Mouse (Mus musculus) spleen, postnatal 0 days (tissue): ENCODE measurements around the gene Kpna2. TPM values are rescaled to one million over a fixed set of nuclear protein-coding genes. Genes with fewer than 3 reads are reported as not detected.

Experiments used
- polyA plus RNA-seq: library from polyadenylated mRNA; unstranded; fragments of >200 nt; fragmentation: Nextera tagmentation; extraction: Ambion mirVana; gene quantifications from 2 replicates; pipeline ENCODE4 v1.2.1, GENCODE M21; 2015

The Kpna2 gene
- 210 and 218 TPM in 2 replicates for polyA plus RNA-seq

GRCm38 (mm10) chr11:106999151-106999948 is at the start of gene Kpna2:
TSS of gene Kpna2 (minus strand) at chr11:106999541.

DNA sequence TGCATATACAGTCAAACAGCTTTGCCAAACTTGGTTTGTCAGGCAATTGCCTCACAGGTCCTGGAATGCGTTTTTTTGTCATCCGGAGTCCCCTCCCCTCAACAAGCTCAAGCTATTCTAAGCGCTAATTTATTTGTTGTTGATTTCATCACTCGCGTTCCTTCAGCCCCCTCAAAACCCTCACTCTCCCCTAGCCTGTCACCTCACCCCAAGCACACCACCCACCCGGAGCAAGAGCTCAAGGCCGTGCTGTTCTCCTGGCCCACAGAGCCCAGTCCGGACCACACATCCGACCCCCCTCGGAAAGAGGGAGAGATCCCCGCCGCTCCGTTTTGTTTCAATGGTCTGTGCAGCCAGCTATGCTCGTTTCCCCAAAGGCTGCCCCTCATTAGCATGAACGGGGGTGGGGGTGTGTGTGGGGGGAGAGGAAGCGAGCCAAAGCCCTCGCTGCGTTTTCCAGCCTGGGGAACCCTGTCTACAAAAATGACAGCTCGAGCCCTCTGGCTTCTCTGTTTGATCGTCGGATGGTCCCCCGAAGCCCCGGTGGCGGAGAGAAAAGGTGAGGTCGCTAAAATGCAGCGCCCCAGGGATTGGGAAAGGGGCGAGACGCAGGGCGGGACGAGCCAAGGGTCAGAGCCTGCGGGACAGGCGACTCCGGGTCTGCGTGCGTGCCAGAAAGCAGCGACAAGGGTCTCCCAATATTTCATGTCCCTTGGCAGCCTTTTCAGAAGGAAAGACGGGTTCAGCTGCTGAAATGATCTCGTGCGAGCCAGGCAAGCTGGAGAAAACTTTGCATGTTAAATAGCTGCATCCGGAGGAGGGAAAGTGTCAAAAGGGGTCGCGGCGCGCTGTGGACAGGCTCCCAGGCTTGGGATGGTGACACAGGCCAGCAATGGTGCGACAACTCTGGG is 26.3 kb upstream of the Kpna2 start, which contains the start of gene 1810010H24Rik:
Gene 1810010H24Rik, plus strand, starts transcription at position 271 of the 911 bp plus-strand sequence.

Other genes starting within 250 kb of the Kpna2 start
- gene Pecam1, start 248.9 kb downstream of the Kpna2 start, polyA plus RNA-seq = 20.4 and 23.7 TPM in 2 replicates
- gene Milr1, start 248.3 kb downstream of the Kpna2 start, polyA plus RNA-seq = 7.9 and 12.2 TPM in 2 replicates
- gene Polg2, start 220.0 kb downstream of the Kpna2 start, polyA plus RNA-seq = 7.1 and 7.8 TPM in 2 replicates
- gene Ddx5, start 210.4 kb downstream of the Kpna2 start, polyA plus RNA-seq = 200 and 214 TPM in 2 replicates
- gene Cep95, start 210.3 kb downstream of the Kpna2 start, polyA plus RNA-seq = 10.7 and 14.1 TPM in 2 replicates
- gene Smurf2, start 78.8 kb downstream of the Kpna2 start, polyA plus RNA-seq = 5.4 and 6.8 TPM in 2 replicates
- gene 1810010H24Rik, start 26.1 kb upstream of the Kpna2 start, polyA plus RNA-seq = 2.3 TPM in 2 replicates
- 19.0 and 24.2 TPM in 2 replicates for gene Bptf, start 132.6 kb upstream of the Kpna2 start, polyA plus RNA-seq
- gene Nol11, start 189.8 kb upstream of the Kpna2 start, polyA plus RNA-seq = 23.3 and 23.7 TPM in 2 replicates